Mouse (Mus musculus) ES-Bruce4 (cell line): ENCODE data around the gene Hist2h2aa1.
A peak's percentile ranks its signal among the peaks of the same experiment; 100 is the strongest.

ENCODE experiments used
- CTCF ChIP-seq: IDR thresholded peaks from one replicate; pipeline ENCODE4 v1.8.1; 2011; ENCODE audit warnings: low read depth, low read length
- POLR2A ChIP-seq: IDR thresholded peaks from one replicate; pipeline ENCODE4 v1.8.1; 2011; ENCODE audit warnings: low read length; ENCODE audit not compliant: insufficient read depth

DNA sequence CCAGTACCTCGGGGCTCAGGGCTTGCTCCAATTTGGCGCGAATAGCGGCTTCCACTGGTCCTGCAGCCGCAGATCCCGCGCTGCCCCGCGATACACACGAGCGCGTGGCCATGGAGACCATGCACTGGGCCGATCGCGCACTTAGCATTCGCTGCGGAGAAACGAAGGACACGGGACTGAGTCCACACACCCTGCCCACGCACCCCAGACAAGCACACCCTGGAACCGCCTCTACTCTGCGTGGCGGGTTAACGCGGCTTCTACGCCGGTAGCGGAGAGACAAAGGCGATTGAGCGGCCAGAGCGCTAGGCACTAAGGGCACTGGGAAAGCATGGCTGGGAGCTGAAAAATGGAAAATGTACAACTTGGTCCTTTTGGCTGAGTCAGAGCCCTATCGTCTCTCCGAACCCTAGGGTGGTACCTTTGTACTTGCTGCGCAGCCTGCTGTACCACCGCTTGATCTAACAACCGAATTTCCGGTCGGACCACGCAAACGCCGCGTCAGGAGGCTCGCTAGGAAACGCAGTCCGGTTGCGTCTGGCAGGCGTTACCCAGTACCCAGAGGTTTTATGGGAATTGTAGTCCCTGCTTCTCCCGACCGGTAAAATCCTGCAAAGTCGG lies 48.1 kb upstream of the Hist2h2aa1 start:
- TF ChIP-seq CTCF (no peak), POLR2A (peak; percentile 94)
